Mouse (Mus musculus) pancreas, adult 10 weeks (tissue): ENCODE results near the gene Amn. TPM values are rescaled to one million over a fixed set of nuclear protein-coding genes. Genes with fewer than 3 reads are reported as not detected.

ENCODE experiments used
- polyA plus RNA-seq: library from polyadenylated mRNA; stranded (reverse); fragments of 350-450 nt; fragmentation: Illumina TruSeq; extraction: RNeasy Lipid Tissue Mini Kit (QIAGEN cat#74804); gene quantifications from one replicate; pipeline ENCODE4 v1.2.3, GENCODE M21; 2015; ENCODE audit warnings: low read depth, low replicate concordance; ENCODE audit not compliant: insufficient read depth

Gene Amn
- not detected for polyA plus RNA-seq

GRCm38 (mm10) chr12:111270629-111271277 lies at the start of gene Amn:
Amn (plus strand) TSS chr12:111271095.

Other genes with a start within 250 kb of the Amn start
- gene Rcor1, start 231.7 kb upstream of the Amn start, polyA plus RNA-seq, result 3.4 TPM
- 2.8 TPM for gene Traf3, start 104.7 kb upstream of the Amn start, polyA plus RNA-seq
- not detected for gene 4930595D18Rik, start 86.6 kb upstream of the Amn start, polyA plus RNA-seq
- gene Cdc42bpb, start 106.6 kb downstream of the Amn start, polyA plus RNA-seq, result 30.4 TPM
- not detected for gene Lbhd2, start 135.7 kb downstream of the Amn start, polyA plus RNA-seq
- 1.7 TPM for gene Exoc3l4, start 145.9 kb downstream of the Amn start, polyA plus RNA-seq
- 7.6 TPM for gene Tnfaip2, start 171.4 kb downstream of the Amn start, polyA plus RNA-seq
- gene Gm266, start 214.7 kb downstream of the Amn start, polyA plus RNA-seq, result not detected